Mouse (Mus musculus) fibroblast of lung, adult 2 months (primary cell): ENCODE measurements at regions not wholly inside any gene's neighbourhood (a gene's known extent, or its start where the extent isn't known, plus 50 kb on each side); places are given as distances from the start of the nearest gene placed in this dataset.

Source experiments
- DNase-seq: peaks from one replicate; pipeline ENCODE4 v3.0.0-alpha.2; 2011; ENCODE audit warnings: low read depth

GRCm38 (mm10) chr4:81512396-81512795 lies 69.8 kb upstream of the Mpdz start:
- no peak for DNase-seq

GRCm38 (mm10) chr4:81508776-81509175 lies 66.2 kb upstream of the Mpdz start:
- no peak for DNase-seq

- no peak for DNase-seq
Measured at GRCm38 (mm10) chr4:81506841-81507240, 64.2 kb upstream of the Mpdz start.

GRCm38 (mm10) chr4:81506306-81506705 lies 63.7 kb upstream of the Mpdz start:
- DNase-seq, result no peak

GRCm38 (mm10) chr4:81505096-81505495 lies 62.5 kb upstream of the Mpdz start:
- DNase-seq, result no peak

- DNase-seq, result peak; percentile 46
Measured at GRCm38 (mm10) chr4:81503941-81504340, 61.3 kb upstream of the Mpdz start.

- DNase-seq, result no peak
Measured at GRCm38 (mm10) chr4:81501802-81502201, 59.2 kb upstream of the Mpdz start.

GRCm38 (mm10) chr4:81498133-81498532 lies 55.5 kb upstream of the Mpdz start:
- no peak for DNase-seq

GRCm38 (mm10) chr4:81492811-81493210 lies 50.2 kb upstream of the Mpdz start:
- DNase-seq, result no peak
